Mouse (Mus musculus) megakaryocyte, embryonic 14.5 days (primary cell): ENCODE data around the gene Snx32.

Experiments
- FLI1 ChIP-seq: IDR thresholded peaks from 2 replicates; pipeline ENCODE4 v1.6.1; 2012; ENCODE audit warnings: low read length, inconsistent platforms, mixed read lengths
- GATA1 ChIP-seq: IDR thresholded peaks from 3 replicates; pipeline ENCODE4 v1.6.1; 2012; ENCODE audit warnings: mixed read lengths, low read length, inconsistent platforms, borderline replicate concordance

DNA sequence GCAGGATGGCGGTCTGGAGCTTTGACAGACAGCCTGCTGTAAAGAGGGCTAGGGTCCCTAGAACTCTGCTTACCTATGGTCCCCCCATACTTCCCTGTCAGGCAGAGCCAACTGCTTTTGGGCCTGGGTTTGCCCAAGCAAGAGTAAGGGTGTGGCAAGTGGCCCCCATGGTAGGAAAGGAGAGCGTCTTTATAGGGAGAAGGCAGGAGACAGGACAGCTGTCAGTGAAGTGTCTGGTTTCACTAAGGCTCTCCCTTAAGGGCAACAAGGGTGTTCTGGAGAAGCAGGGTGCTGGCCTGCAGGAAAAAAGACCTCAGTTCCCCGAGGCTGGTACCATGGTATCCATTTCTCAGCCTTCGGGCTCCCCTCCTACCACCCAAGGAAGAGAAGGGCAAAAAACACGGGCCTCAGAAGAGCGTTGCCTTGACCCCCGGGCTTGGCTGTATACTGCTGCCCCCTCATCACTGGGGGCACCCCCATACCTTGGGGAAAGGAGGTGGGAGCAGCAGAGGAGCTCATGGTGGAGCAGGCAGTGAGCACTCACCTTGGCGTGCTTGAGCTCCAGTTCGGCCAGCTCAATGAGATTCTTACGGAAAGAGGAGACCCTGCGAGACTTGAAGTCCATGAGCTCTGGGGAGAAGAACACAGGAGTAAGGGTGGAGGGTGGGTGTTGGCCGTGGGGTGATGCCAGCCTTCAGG, 14.8 kb downstream of the Snx32 start:
- TF ChIP-seq FLI1 = no peak
- no peak for TF ChIP-seq GATA1
